Mouse (Mus musculus): ENCODE results near the gene Sult3a1.
"Not testable (repeated sequence)": the region's sequence is repeated elsewhere in the genome, so short reads cannot be mapped to it uniquely, and the experiment has no call there.

The Sult3a1 gene

GRCm38 (mm10) chr10:33857421-33857820 is at the start of gene Sult3a1:
Gene Sult3a1 (plus strand): TSS chr10:33857721.
- DNase-seq (ENCODE audit: low spot score) = no peak

DNA sequence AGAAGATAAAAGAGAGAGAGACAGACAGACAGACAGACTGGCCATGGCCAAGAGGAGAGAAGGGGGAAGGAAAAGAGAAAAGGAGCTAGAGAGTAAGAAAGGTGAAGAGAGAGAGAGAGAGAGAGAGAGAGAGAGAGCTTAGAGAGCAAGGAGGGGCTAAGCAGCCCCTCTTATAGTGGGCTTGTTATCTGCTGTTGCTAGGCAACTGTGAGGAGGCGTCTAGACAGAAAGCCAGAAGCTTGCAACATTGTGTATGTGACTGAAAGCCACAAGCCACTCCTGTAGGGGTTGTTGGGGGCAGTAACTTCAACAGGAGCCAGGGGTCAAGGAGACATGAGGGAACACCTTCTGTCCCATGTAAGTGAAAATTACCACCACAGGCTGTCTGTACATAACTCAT is 45.7 kb upstream of the Sult3a1 start:
- no peak for DNase-seq (ENCODE audit: low spot score)

DNA sequence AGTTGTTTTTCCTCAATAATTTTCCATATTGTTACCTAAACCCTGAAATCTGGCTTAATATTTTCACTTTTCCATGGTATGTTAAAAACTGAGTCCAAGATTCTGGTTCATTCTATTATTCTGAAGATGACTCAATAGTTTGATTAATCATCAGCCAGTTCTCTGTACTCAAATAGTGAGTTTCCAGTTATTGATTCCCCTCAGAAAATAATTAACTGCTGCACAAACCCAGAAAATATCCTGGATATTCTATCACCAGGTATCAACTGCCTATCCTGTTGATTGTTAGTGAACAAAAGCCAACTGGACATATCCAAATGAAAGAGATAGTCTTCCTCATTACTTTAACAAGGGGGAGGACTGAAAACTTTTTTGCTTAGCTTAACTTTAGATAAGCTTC is 43.3 kb upstream of the Sult3a1 start:
- DNase-seq (ENCODE audit: low spot score) = no peak

DNA sequence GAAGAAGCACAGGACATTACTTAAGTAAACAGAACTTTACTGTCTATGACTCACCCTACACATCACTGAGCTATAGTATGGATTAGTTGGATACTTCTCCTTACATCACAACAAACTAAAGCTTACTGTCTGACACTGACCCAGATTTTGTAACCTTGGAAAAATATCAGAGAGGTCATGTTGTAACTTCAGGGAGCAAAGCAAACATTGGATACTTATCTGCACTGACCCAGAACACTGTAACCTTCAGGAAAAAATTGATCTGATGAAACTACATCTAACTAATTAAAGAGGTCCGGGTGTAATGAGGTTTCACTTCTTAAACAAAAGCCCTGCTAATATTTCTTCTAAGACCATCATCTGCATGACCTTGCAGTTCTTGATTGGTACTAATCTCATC is 40.6 kb upstream of the Sult3a1 start:
- DNase-seq (ENCODE audit: low spot score) = no peak

- DNase-seq (ENCODE audit: low spot score) = no peak
Observed at GRCm38 (mm10) chr10:33820892-33821291, 36.6 kb upstream of the Sult3a1 start.

DNA sequence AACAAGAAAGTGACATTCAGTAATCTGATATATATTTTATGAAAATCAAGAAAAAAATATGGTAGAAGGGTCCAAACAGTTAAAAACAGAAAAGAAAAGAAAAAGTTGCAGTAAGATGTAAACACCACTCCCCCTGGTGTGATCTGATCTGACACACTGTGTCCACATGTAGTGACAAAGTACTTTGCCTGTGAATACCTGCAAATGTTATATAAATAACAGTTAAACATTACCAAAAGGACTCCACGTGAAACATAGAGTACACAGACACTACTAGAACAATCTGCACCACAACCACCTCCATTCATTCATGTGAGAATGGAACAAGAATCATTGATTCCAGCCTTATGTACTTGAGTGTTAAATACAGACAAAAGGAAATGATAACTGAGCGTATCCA is 8.5 kb downstream of the Sult3a1 start:
- no peak for DNase-seq (ENCODE audit: low spot score)

DNA sequence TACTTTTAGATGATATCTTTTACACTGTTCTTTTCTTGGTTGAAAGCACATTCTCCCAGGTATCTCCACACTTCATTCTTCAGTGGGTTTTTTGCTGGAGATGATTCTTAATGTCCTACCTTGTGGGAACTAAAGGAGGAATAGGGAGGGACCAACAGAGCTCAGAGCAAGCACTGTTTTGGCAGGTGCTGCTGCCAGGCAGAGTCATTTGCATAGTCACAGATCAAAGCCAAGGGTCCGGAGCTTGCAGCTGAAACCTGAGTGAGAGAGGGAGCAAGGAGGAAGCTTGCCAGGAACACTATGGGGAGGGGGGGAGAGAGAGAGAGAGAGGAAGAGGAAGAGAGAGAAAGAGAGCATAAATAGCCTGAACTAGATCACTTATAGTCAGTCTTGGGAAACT is 12.9 kb downstream of the Sult3a1 start:
- no peak for DNase-seq (ENCODE audit: low spot score)

GRCm38 (mm10) chr10:33872672-33873398 is 15.3 kb downstream of the Sult3a1 start:
- no peak for DNase-seq (ENCODE audit: low spot score)

GRCm38 (mm10) chr10:33882411-33882810 is 24.9 kb downstream of the Sult3a1 start:
- not testable (repeated sequence) for DNase-seq (ENCODE audit: low spot score)

- DNase-seq (ENCODE audit: low spot score) = not testable (repeated sequence)
Observed at GRCm38 (mm10) chr10:33901520-33901919, 44.0 kb downstream of the Sult3a1 start.

DNA sequence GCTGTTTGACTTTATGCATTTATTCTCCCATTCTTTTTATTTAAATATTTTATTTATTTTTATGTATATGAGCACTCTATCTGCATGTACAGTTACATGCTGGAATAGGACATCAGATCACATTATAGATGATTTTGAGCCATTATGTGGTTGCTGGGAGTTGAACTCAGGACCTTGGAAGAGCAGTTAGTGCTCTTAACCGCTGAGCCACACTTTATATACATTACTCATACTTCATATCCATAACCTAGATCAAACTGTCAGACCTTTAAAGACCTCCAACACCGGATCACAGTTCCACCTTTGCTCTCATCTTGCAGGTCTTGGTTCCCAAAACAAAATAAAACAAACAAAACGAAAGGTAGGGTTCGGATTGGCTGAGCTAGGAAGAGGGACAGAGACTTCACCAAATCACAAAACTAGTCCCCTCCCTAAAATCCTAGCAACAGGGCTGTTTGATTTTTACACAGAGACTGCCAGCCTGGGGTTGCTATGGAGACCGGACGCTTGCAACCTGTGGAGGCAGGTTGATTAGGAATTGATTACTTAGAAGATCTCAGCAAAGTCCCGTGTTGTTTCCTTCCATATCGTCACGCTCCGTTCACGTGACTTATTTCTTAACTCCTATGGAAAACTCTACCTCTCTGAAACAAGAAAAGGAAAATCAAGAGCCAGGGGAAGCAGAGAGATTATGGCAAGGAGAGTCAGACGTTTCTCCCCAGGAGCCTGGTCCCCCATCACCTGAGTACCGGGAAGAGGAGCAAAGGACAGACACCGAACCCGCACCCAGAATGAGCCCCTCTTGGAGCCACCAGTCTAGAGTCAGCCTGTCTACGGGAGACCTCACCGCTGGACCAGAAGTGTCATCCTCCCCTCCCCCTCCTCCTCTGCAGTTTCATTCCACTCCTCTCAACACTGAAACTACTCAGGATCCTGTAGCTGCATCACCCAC is 47.3 kb downstream of the Sult3a1 start, which contains the start of gene Rsph4a:
Gene Rsph4a, plus strand, starts transcription at position 582 of the 952 bp plus-strand sequence.
- DNase-seq (ENCODE audit: low spot score) = no peak

DNA sequence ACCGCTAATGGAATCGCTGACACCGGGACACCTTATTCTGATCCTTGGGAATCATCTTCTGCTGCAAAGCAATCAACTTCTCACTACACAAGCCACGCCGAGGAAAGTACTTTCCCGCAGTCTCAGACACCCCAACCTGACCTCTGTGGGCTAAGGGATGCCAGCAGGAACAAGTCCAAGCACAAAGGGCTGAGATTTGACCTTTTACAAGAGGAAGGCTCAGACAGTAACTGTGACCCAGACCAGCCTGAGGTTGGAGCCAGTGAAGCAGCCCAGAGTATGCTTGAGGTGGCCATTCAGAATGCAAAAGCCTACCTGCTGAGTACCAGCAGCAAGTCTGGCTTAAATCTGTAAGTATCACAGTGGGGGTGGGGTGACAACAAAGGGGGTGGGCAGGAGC is 48.0 kb downstream of the Sult3a1 start:
- no peak for DNase-seq (ENCODE audit: low spot score)

All from spleen, adult 12 weeks (tissue).